Mouse (Mus musculus) spleen, adult 12 weeks (tissue): ENCODE measurements around the gene Cep57.
A peak's percentile ranks its signal among the peaks of the same experiment; 100 is the strongest.

ENCODE experiments used
- DNase-seq: peaks from one replicate; pipeline ENCODE4 v3.0.0; 2022; ENCODE audit warnings: low spot score

The Cep57 gene

GRCm38 (mm10) chr9:13826832-13827405 lies at the start of gene Cep57:
Gene Cep57, minus strand, starts transcription at chr9:13827107.
- DNase-seq = peak; percentile 92

- no peak for DNase-seq
Observed at GRCm38 (mm10) chr9:13875340-13875739, 48.4 kb upstream of the Cep57 start.

GRCm38 (mm10) chr9:13874359-13874758 lies 47.5 kb upstream of the Cep57 start:
- DNase-seq = no peak

GRCm38 (mm10) chr9:13871631-13872030 lies 44.7 kb upstream of the Cep57 start:
- DNase-seq = no peak

GRCm38 (mm10) chr9:13867646-13868045 lies 40.7 kb upstream of the Cep57 start:
- no peak for DNase-seq

- no peak for DNase-seq
Observed at GRCm38 (mm10) chr9:13856777-13857176, 29.9 kb upstream of the Cep57 start.

GRCm38 (mm10) chr9:13856247-13856646 lies 29.3 kb upstream of the Cep57 start:
- no peak for DNase-seq

GRCm38 (mm10) chr9:13853876-13854275 lies 27.0 kb upstream of the Cep57 start:
- no peak for DNase-seq

GRCm38 (mm10) chr9:13848481-13849480 lies 21.9 kb upstream of the Cep57 start:
- no peak for DNase-seq

GRCm38 (mm10) chr9:13847591-13847990 lies 20.7 kb upstream of the Cep57 start:
- no peak for DNase-seq

- DNase-seq = no peak
Observed at GRCm38 (mm10) chr9:13836726-13837125, 9.8 kb upstream of the Cep57 start.

GRCm38 (mm10) chr9:13835256-13835655 lies 8.3 kb upstream of the Cep57 start:
- DNase-seq = no peak

GRCm38 (mm10) chr9:13828087-13828441 lies 1.2 kb upstream of the Cep57 start:
- no peak for DNase-seq

GRCm38 (mm10) chr9:13827406-13828086 lies 639 bp upstream of the Cep57 start, which contains the start of gene Fam76b:
Gene Fam76b, plus strand, starts transcription at chr9:13827716.
- peak; percentile 98 for DNase-seq

- peak; percentile 56 for DNase-seq
Observed at GRCm38 (mm10) chr9:13826391-13826805, 509 bp downstream of the Cep57 start.

GRCm38 (mm10) chr9:13825896-13826295 lies 1.0 kb downstream of the Cep57 start:
- no peak for DNase-seq

- no peak for DNase-seq
Observed at GRCm38 (mm10) chr9:13820774-13821173, 6.1 kb downstream of the Cep57 start.

GRCm38 (mm10) chr9:13818369-13818768 lies 8.5 kb downstream of the Cep57 start:
- DNase-seq = no peak

- DNase-seq = no peak
Observed at GRCm38 (mm10) chr9:13809937-13810336, 17.0 kb downstream of the Cep57 start.

- DNase-seq = no peak
Observed at GRCm38 (mm10) chr9:13807657-13808056, 19.2 kb downstream of the Cep57 start.

- DNase-seq = no peak
Observed at GRCm38 (mm10) chr9:13806854-13807253, 20.1 kb downstream of the Cep57 start.

GRCm38 (mm10) chr9:13804480-13804879 lies 22.4 kb downstream of the Cep57 start:
- DNase-seq = no peak

GRCm38 (mm10) chr9:13794756-13795155 lies 32.2 kb downstream of the Cep57 start:
- no peak for DNase-seq
